Mouse (Mus musculus) embryo, embryonic 10 days (tissue): ENCODE measurements around the gene Rhog.
"Not testable (repeated sequence)": the region's sequence is repeated elsewhere in the genome, so short reads cannot be mapped to it uniquely, and the experiment has no call there.

Experiments
- DNase-seq: peaks from one replicate; pipeline ENCODE4 v3.0.0-alpha.2; 2015; ENCODE audit warnings: low spot score

Gene Rhog

DNA sequence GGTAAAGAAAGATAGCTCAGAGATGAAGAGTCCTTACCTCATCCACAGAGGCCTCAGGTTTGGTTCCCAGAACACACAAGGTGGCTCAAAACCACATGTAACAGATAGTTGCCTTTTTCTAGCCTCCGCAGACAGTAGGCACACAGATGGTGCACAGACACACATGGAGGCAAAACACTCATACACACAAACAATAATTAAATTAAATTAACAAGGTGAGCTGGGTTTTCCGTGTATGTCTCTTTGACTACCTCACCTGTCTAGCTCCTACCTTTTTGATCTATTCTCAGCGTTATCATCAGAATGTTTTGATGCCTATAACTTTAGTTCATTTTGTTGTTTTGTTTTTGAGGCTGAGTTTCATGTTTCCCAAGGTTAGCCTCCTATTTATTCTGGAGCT lies at the start of gene Rhog:
Rhog (minus strand) TSS at position 101 of the 400 bp plus-strand sequence.
- DNase-seq, result no peak

DNA sequence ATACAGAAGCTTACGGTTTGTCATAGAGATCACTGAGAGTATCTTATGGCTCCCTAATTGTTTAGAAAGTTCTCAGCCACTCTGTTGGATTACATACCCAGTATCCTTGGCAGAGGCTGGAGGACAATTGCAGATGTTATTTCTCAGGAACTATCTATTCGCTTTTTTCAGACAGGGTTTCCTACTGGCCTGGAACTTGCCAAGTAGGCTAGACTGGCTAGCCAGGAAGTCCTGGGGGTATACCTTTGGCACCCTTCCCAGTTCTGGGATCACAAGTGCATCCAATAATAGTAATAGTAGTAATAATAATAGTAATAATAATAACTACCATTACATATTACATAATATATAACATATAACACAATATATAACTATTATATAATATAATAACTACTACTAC lies 49.7 kb upstream of the Rhog start:
- no peak for DNase-seq

DNA sequence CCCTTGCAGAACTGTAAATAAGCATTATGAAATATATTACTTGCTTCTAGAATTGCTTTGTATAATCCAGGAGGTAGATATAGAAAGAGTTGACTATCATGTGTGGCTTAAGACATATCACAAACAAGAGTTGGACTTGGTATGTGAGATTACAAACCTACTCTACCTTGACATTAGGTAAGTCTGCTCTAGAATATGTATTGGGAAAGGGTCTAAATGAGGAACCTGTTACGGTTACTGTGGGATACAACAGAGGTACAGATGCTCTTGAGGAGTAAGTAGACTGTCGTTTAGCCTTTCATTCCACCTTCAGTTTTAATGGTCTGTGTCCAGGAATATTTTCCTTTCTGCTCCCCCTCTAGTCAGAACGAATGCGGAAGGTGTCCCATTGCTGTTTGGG lies 46.6 kb upstream of the Rhog start:
- DNase-seq, result no peak

DNA sequence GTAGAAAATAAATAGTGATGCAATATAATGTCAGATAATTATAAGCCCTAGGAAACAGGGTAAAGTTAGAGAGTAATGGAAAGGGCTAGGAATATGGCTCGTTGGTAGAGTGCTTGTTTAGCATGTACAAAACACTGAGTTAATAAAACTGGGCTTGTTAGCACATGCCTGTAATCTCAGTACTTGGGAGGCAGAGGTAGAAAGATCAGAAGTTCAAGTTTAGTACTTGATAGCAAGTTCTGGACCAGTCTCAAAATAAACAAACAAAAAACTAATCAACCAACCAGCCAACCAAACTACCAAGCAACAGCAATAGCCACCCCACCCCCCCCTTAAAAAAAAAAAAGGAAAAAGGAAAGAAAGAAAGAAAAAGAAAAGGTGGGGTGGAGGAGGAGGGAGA lies 44.9 kb upstream of the Rhog start:
- no peak for DNase-seq

DNA sequence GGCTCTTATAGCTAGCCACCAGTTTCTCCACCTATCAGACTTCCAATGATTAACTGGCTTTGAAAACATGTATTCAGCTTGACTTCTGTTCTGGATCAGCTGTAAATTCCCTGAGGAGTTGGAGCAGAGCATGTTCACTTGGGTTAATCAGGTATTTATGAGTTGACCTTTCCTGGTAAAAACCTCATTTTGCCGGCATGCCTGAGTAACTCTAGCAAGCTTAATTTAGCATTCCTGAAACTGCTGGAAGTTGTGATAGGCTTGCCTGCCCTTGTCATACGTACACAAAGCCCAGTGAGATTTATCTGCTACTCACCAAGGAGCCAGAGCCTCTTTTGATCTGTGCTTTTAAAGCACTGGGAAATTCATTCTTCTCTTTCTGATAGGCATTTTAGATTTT lies 37.4 kb upstream of the Rhog start:
- DNase-seq, result peak; percentile 18

DNA sequence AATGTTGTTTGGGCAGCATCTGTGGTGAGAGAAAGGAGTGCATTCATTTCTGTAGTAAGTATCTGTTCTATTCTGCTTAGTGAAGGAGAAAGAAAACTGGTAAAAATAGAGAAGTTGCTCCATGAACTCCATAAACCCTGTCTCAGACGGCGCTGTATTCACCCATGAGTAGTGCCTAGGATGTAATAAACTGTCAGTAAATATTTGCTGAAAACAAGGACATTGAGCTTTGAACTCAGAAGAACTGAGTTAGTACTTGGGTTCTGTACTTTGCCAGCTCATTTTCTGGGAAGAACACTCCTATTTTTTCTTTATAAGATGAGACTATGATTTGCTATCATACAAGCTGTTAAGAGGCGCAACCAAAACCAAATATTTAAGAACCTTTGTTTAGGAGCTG lies 36.4 kb upstream of the Rhog start:
- no peak for DNase-seq

DNA sequence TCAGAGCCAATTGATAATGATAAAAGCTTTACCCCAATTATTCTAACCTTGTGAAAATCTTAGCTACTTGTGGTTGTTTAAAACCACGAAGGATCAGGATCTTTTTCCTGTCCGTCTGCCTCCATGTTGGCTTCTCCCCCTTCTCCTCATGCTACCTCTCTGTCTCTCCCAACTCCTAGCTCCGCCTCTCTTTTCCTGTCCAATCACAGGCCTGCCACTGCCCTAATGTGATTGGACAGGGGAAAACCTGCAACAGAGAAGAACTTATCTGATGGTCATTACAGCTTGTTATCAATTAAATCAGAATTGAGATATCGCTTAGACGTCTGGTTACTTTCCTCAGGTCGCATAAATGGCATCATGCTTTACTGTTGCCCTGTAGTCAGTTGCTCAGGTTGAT lies 33.6 kb upstream of the Rhog start:
- no peak for DNase-seq

DNA sequence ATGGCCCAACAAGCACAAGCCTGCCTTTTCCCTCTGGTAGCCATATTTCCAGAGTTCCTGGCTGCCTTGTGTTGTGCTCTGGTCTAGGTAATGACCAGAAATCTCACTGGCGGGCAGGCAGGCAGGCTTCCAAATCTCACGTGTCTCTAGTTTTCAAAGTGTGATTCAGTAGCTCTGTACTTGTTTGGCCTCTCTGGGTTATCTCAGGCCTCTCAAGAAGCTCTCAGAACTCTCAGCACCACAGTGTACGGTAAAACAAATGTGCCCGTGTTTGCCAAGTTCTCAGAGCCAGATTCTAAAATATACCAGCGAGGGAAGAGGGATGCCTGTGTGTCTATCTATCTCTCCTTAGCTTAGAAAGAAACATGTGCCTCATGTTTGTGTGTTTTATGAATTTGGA lies 26.4 kb upstream of the Rhog start:
- DNase-seq, result no peak

DNA sequence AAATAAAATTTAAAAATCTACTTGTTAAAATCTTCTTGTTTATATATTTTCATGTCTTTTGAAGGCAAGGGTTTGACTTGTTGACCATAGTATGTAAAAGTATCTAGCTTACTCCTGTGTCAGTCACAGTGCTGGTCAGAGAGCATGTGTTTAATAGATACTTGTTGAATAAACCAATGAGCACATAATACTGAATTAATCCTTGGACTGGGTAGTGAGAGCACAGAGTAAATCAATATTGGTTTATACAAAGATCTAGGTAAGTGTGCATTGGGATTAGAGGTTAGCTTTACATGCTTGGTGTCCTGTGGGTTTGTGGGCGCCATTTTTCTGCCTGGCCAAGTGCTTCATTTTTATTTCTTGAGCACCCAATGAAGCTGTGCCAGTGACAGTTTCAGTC lies 25.5 kb upstream of the Rhog start:
- no peak for DNase-seq

DNA sequence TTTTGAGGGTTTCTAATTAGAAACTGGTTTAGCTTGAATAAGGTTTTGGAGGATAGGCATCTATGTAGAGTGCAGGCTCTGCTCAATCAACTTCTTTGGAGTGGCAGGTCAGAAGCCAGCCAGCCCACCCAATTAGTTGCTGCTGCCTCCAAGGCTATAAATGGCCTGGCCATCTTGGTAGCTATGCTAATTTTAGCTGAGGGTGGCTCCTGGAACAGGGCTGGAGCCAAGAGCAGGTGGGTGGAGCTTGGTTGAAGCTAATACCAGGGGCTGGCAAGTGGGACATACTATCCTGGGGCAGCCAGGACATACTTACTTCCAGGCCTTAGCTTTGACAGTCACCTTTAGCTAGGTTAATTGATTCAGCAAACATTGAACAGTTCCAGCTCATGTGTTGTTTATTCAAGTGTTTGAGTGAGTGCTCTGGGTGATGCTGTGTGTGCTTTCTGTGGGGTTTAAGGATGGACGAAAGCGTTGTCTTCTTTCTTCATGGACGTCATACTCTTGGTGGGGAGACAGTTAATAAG lies 16.6 kb upstream of the Rhog start:
- DNase-seq, result no peak

DNA sequence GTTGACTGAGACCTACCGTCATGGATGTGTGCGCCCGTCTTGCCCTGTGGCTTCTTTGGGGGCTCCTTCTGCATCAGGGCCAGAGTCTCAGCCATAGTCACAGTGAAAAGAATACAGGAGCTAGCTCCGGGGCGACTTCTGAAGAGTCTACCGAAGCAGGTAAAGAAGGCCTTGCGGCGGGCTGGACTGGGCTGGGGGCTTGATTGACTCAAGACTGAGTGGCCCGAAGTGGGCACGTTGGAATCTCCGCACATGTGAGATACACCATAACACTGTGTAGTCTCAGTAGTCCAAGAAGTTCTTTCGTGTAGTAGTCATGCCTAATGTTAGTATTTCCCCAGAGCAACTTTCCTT lies 12.5 kb upstream of the Rhog start:
- DNase-seq, result no peak

DNA sequence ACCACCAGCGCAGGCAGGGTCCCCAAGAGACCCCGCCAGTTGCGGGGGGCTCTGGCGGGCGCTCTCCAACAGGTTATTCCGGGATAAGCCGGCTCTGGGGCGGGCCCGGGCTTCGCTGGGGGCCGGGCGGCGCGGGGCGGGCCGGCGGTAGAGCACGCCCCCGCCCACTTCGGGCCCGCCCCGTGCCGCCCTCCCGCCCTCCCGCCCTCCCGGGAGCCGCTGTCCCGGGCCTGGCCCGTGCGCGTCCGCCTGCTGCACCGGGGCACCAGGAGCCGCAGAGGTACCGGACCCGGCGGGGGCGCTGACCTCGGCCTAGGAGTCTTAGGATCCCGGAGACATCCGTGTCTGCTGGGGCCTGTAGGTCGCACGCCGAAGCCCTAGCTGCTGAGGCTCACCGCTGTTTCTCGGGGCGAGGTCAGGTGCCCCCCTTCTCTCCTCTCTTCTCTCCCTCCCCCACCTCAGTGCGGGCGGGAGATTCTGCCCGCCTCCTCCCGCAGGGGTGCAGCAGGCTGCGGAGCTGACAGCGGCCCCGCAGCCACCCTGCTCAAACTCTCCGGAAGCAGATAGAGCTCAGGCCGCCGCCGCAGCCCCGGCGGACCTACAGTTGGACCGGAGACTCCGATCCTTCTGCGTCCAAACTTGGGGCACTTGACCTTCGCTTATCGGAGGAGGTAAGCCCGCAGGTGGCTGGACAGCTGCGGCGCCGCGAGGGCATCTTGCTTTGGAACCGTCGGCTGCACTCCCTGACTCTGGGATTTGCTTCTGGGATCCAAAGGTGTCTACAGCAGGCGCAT lies 11.9 kb upstream of the Rhog start, which contains the start of gene Stim1:
Stim1 (plus strand) TSS at position 206 of the 794 bp plus-strand sequence.
- DNase-seq, result peak; percentile 52

DNA sequence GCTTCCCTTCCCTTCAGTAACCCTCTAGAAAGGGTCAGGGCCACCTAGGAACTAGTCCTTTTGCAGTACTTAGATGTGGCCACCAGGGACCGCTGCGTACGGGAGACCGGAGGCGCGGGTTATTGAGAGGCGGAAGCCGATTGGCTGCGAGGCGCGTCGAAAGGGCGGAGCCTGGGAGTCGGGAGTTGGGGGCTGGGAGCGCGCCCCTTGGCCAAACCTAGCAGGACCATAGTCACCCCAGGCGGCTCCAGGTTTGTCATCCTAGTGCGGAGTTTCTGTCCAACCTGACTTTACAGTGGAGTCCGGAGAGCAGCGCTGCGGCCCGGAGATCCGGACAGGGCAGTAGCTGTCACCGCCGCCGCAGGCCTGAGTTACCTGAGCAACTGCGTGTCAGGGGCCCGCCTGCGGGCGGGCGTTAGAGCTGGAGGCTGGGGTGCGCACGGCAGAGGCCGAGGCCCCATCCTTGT lies 11.3 kb upstream of the Rhog start:
- peak; percentile 98 for DNase-seq

DNA sequence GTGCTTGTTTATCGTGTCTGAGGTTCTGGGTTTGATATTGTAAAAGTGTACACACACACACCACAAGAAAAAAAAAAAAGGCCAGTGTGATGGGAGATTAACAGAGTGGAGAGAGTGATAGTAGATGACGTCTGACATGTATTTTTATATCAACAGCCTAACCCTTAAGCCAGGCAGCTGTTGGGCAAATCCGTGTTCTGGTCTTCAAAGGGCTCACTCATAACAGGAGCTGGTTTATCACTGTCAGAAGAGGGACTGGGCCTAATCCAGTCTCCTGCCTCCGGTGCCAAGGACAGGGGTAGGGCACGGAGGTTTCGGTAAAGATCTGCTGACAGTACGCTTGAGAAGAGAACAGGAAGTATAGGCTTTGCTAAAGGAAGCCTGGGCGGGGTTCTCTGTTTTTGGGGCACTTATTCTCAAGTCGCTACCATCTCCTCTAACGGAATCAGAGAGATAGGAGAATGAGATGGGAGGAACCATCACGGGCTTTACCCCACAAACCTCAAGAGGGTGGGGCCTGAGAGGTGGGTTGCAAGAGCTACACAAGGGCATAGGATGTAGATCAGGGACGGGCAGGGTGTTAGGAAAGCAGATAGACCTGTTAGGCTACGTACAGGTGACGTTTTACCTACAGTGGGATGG lies 10.7 kb upstream of the Rhog start:
- no peak for DNase-seq

DNA sequence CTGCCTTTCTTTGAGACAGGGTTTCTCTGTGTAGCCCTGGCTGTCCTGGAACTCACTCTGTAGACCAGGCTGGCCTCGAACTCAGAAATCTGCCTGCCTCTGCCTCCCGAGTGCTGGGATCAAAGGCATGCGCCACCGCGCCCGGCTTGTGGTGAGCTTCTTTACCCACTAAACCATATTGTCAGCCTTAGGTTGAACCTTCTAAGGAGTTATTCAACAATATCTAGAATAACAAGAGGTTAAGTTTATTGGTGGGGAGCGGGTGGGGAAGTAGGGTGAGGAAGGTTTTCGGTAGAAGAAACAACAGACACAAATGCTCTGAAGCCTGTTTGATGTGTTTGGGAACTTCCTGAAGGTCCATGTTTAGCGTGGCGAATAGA lies 10.2 kb upstream of the Rhog start:
- DNase-seq, result not testable (repeated sequence)

DNA sequence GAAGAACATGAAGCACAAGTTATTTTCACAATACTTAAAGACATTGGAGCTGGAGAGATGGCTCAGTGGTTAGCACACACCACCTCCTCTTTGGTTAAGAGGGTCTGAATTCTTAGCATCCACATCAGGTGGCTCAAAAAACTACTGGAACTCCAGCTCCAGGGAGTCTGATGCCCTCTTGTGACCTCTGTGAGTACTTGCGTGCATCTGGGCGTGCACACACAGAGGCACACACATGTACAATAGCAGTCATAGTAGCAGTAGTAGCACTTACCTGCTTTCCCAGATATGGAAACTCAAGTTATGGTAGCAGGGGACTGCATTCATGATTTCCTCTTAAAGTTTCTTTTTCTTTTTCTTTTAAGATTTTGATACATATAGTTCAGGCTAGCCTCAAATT lies 7.2 kb upstream of the Rhog start:
- no peak for DNase-seq

DNA sequence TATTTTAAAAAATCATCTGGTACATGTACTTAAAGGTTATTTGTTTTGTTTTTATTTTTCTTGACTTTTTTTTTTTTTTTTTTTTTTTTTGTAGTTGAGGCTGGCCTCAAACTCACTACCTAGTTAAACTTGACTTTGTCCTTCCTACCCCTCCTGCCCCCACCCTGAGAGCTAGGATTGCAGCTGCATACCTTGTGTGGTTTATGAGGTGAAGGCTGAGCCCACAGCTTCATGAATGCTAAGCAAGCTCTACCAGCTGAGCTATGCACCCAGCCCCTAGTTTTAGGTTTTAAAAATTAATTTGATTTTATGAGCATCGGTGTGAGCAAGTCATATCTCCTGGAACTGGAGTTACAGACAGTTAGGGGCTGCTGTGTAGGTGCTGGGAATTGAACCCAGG lies 4.7 kb upstream of the Rhog start:
- DNase-seq, result no peak

DNA sequence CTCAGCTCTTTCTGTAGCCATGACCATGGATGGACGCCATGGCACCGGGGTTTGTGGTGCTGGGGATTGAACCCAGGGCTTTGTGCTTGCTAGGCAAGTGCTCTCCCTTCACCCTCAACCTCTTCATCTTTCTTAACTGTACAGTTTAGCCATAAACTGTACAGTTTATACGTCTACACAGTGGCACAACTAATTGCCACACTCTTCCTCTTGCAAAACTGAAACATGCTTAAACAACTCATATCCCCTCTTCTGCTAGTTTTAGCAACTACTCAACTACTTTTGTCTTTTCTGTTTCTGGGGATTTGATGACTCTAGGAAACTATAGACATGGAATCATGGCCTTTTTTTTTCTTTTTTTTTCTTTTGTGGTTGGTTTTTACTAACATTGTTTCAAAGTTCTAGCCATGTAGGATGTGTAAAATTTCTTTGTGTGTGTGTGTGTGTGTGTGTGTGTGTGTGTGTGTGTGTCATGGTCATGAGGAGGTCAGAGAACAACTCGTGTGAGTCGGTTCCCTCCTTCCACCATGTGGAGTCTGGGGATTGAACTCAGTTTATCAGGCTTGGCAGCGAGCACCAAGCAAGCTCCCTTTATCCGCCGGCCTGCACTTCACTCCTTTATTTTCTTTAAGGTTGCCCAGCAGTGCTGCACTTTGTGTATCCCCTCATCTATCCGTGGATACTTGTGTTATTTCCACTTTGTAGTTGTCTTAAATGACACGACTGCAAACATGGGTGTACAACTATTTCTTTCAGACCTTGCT lies 4.0 kb upstream of the Rhog start:
- DNase-seq, result no peak

DNA sequence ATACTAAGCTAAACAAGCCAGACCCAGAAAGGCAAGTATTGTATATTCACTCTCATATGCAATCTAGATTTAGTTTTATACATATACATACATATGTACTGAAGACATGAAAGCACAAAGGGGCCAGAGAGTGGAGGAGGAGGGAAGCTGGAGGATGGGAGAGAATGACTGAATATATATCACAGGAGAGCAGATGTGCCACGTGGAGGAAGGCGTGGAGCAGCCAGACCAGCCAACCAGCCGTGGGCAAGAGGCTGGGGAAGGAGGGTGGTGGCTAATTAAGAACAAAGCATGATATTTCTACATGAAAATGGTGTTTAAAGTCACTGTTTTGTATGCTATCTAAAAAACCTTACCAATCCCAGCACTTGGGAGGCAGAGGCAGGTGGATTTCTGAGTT lies 2.9 kb upstream of the Rhog start:
- no peak for DNase-seq

DNA sequence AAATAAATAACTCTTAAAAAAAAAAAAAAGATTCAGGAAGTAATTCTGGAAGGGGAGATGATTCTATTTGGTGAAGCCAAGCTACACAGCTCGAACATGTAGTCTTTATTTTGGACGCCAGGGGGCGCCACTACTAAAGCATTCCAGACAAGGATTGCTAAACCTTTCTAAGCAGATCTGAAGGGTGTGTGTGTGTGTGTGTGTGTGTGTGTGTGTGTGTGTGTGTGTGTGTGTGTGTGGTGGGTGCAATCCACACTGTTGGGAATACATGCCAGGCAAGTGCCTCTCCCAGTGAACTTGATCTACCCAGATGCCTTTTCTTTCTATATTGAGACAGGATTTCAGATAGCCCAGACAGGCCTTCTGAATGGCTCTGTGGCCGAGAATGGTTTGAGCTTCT lies 2.3 kb upstream of the Rhog start:
- DNase-seq, result peak; percentile 79

DNA sequence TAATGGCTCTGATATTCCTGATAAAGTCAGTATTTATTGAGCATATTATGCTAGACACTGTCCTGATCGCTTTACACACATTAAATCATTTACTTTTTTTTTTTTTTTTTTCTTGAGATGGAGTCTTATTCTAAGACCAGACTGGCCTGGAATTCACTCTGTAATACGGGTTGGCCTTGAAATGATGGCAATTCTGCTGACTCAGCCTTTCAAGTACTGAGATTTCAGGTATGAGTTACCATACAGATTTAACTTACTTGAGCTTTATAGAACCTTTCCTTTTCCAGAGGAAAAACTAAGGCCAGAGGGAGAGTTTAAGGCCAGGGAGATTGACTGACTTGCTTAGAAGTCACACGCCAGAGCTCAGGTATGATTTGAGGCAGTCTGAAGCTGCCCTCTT lies 782 bp upstream of the Rhog start:
- no peak for DNase-seq

DNA sequence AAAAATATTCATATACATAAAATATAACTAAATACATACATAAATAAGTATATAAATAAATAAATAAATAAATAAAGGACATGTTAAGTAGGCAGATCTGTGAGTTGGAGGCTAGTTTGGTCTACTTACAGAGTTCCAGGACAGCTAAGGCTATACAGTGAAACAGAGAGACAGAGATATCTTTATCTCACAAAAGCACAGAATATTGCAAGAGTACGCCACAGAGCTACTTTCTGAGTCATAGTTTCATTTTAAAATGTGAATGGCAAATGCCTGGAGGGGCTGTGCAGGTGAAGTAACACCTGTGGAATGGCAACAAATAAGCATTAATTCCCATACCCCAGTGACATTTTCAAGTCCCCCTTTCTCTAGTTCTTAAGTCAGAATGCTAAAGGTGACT lies 2.2 kb downstream of the Rhog start:
- no peak for DNase-seq
